Mouse (Mus musculus) inflammation-experienced regulatory T-cells, adult 16 weeks (primary cell): ENCODE results near the gene Lrrc66. TPM values are rescaled to one million over a fixed set of nuclear protein-coding genes. Genes with fewer than 3 reads are reported as not detected.

Experiments used
- polyA plus RNA-seq: library from polyadenylated mRNA; unstranded; fragments of 100-300 nt; shearing (Covaris generic); gene quantifications from one replicate; pipeline ENCODE4 v1.2.1, GENCODE M21; 2017

Lrrc66 gene
- 1.1 TPM for polyA plus RNA-seq

GRCm38 (mm10) chr5:73632291-73632690, at the start of gene Lrrc66:
Lrrc66 (minus strand) TSS chr5:73632526.

DNA sequence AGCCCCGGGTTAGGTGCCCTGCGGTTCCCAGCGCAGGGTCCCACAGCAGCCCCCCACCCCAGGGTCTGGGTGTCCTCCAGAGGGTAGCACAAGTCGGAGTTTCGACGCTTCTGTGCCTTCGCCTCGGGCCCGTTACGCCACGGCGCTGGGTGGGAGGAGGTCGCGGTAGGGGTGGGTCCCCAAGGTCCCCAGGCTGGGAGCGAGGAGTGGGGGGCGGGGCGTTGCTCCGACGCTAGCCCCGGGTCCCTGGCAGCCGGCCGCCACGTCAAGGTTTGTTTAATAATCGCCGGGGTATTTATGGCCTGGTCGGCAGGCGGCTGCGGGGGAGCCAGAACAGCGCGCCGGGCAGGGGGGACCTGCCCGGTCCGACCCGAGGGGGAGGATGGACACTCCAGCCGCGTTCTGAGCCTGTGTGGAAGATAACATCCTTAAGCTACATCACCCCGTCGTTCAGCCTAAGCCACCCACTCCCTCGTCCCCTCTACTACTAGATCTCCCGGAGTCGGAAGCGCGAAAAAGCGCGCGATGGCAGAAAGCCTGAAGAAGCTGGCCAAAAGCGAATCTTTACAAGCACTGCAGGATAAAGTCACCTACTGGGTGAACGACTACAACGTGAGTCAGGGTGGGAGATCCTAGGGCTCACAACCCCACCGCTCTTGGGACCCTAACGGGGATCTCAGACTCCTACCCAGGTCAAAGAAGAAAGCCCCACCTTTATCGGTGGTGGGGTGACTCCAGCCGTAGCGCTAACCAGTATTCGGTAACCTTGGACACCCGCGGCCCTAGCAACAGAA, 18.9 kb upstream of the Lrrc66 start, which contains the start of gene Spata18:
TSS of gene Spata18 (plus strand) at position 319 of the 794 bp plus-strand sequence.

DNA sequence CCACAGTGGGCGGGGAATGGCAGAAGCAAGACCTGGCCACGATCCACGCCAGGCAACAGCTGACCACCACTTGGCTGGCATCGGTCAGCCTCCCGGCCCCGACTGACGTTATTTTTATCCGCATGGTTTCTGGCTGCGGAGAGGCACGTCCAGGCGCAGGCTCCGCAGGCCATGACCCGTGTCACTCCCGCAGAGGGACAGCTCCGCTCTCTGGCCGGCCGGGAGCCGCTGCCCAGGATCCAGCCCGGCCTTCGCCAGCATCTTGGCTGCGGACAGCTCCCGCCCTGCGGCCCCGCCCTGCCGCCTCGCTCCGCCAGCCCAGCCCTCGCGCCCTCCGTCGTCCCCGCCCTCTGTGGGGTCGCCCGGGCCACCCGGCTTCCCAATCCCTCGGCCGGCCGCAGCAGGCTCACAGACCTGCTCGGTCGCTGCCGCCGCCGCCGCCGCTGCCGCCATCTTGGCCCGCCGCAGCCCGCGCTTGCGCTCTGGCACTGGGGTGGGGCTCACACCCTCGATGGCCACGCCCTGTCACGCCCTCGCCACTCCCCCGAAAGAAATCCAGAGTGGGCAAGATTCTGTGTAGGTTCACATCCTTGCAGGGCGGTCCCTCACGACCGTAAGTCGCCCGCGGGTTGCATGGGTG, 15.1 kb upstream of the Lrrc66 start, which contains the start of gene Sgcb:
TSS of gene Sgcb (minus strand) at position 530 of the 640 bp plus-strand sequence.

Other genes starting within 250 kb of the Lrrc66 start
- not detected for gene Cwh43, start 226.5 kb downstream of the Lrrc66 start, polyA plus RNA-seq
- gene Dcun1d4, start 151.5 kb downstream of the Lrrc66 start, polyA plus RNA-seq, result 26.3 TPM
- 16.4 TPM for gene Sgcb, start 15.3 kb upstream of the Lrrc66 start, polyA plus RNA-seq
- gene Spata18, start 18.9 kb upstream of the Lrrc66 start, polyA plus RNA-seq, result not detected